Mouse (Mus musculus) bone marrow macrophage, adult 2 months (primary cell): Measurements from ENCODE around the gene Crtac1.

Experiments used
- CTCF ChIP-seq: IDR thresholded peaks from 2 replicates; pipeline ENCODE4 v1.5.1; 2012; ENCODE audit warnings: low read depth, mild to moderate bottlenecking, low read length, moderate library complexity
- POLR2A ChIP-seq: IDR thresholded peaks from 2 replicates; pipeline ENCODE4 v1.6.1; 2012; ENCODE audit warnings: mild to moderate bottlenecking, low read depth, low read length, borderline replicate concordance

- TF ChIP-seq POLR2A (no peak), CTCF (no peak)
Observed at GRCm38 (mm10) chr19:42258596-42258995, 173.0 kb downstream of the Crtac1 start.
